Mouse (Mus musculus) brain, adult 2 months (tissue): Measurements from ENCODE around the gene Trim3.

Experiments
- DNase-seq: peaks from one replicate; pipeline ENCODE4 v3.0.0; 2011; ENCODE audit warnings: low read depth, low spot score

The Trim3 gene

DNA sequence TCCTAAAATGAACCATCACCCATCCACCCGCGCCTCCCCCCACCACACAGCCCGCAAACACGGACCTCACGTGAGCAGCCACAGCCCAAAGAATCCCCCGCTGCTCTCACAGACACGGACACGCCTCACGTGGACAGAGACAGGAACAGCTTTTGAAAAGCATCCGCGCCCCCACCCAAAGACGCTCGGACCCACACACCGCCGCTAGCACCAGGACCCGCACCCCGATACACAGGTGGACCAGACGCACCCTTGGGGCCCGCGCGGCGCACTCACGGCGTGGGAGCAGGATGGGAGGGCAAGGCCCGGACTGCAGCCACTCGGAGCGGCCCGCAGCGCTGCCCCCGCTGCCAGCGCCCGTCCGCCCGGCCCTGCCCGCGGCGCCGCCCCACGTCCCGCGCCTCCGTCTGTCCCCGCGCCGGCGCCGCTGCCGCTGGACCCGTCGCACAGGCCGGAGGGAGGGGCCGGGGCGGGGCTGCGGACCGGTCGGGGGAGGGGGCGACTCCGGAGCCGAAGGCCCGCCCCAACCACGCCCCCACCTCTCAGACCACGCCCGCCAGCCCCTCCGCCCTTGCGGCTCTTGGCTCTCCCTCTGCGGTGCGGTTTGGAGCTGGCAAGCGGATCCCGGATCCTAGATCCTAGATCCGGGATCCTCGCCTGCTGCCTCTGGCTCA is at the start of gene Trim3:
Trim3 (minus strand) TSS at position 445 of the 674 bp plus-strand sequence.
- peak; percentile 97 for DNase-seq

DNA sequence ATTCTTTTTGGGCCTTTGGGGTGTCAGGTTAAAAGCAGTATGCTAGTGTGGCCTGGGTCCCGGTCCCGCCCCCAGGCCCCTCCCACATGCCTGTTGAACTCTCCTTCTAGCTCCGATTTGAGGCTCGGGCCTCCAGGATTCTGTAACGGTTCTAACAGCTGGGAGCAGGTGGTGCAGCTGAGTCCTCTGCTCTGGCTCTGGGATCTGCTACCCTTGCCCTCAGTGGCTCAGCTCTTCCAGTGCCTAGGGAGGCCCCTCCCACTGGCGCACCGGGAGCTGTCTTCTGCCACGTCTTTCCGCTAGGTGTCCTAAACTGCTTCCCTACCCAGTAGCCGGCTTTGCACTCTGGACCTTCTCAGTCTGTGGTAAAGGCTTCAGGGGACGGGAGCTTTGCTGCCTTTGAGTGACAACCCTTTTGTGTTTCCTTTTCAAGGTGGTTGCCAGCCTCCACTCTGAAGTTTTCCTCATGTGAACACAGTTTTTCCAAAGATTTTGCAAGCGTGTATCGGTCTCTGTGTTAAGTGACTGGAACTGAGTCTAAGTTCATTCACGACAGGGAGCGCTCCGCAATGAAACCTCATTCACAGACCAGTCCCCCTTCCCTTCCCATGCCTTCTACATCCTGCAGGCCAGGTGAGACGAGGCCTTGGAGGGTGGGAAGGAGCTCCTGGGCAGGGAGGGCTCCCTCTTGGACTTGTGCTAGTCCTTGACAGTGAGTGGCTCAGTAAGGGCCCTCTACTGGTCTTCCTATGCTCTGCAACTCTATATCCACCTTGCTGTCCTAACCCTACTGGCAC is 17.5 kb upstream of the Trim3 start, which contains the start of gene Dnhd1:
Dnhd1 (plus strand) TSS at position 189 of the 797 bp plus-strand sequence.
- peak; percentile 91 for DNase-seq

DNA sequence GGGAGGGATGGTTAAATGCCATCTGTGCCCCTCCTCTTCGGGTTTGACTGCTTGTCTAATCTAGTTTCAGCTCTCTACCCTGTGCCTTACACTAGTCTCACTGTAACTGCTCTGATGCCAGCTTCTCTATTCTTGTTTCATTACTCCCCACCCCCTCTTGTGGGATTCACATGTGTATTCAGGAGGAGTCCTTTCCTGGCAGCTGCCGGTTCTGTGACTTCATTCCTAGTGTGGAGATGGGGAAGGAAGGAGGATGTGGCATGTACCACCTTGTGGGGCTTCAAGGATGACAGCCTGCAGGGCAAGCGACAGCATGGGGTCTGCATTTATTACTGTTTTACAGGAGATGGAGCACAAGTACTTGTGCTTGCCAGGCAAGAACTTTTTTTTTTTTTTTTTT is 8.6 kb upstream of the Trim3 start:
- DNase-seq, result no peak

DNA sequence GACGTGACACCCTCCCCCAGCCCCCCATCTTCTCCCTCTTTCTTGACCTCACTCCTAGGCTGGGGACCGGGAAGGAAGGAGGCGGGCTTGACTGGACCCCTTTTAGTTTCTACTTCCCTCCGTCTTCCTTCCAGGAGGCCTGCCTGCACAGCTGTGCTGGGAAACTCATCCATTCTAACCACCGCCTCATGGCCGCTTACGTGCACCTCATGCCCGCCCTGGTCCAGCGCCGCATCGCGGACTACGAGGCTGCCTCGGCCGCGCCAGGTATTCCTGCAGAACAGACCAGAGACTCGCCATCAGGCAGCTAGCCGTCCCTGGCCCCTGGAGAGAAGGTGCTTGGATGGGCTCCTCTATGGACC is 7.5 kb upstream of the Trim3 start:
- peak; percentile 36 for DNase-seq

DNA sequence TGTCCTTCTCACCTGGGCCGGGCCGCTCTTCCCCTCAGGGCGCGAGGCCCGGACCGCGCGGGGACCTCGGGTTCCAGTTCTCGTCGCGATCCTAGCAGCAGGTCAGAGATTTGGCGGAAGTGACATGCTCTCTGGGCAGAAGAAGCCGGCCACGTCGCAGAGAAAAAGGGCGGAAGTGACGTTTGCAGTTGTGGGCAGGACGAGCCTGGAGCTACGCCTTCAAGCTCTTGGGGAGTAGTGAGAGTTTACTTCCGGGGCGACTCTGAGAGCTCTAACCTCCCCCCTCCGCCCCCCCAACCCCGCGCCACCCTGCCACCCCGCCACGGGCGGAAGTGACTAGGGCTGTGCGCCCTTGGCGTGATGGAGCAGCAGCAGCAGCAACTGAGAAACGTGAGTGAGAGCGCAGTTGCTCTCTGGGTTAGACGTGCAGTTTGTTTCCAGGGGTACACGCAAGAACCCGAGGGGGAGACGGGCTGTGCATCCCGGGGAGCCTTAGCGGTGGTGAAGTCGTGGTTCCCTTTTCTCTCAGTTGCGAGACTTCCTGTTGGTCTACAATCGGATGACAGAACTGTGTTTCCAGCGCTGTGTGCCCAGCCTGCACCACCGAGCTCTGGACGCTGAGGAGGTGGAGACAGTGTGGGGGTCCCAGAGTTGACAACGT is 7.0 kb upstream of the Trim3 start, which contains the start of the genes Arfip2 and Gm45799:
Arfip2 (minus strand) TSS at position 184 of the 661 bp plus-strand sequence.
Gm45799 (plus strand) TSS at position 320 of the 661 bp plus-strand sequence.
- peak; percentile 100 for DNase-seq

DNA sequence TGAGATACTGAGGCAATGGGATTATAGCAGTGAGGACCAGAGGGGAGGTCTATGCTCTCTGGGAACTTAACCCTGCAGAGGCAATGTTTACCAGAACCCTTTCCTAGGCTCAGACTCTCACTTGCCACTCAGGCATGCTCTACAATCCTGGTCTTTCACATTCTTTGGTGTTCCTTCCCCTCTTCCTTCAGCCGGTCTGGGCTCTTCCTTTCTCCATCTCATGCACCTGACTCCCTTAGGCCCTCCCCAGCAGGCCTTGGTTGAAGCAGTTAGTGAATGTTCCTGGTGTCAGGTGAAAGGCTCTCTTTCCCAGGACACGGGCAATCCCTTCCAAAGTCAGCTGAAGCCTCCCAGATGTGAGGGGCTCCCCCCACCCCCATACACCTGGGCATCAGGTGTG is 6.4 kb upstream of the Trim3 start, which contains the start of gene Timm10b:
Timm10b (plus strand) TSS at position 301 of the 400 bp plus-strand sequence.
- DNase-seq, result no peak

DNA sequence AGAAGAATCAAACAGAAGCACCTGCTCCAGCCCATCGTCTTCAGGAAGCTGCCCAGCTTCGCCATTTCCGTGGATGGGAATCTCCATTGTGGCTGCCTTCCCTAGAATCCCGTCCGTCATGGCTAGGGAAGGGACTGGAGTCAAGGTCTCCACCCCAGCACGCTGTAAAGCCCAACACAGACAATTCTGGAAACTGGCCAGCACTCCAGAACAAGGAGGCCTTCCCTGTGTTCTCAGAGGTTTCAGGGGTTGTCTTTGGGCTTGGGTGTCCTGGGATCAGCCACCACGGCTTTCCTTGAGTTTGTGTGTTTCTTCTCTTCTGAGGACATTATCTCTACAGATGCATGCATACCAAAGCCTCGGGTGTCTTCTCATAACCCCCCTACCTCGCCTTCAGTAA is 5.9 kb upstream of the Trim3 start:
- DNase-seq, result no peak

DNA sequence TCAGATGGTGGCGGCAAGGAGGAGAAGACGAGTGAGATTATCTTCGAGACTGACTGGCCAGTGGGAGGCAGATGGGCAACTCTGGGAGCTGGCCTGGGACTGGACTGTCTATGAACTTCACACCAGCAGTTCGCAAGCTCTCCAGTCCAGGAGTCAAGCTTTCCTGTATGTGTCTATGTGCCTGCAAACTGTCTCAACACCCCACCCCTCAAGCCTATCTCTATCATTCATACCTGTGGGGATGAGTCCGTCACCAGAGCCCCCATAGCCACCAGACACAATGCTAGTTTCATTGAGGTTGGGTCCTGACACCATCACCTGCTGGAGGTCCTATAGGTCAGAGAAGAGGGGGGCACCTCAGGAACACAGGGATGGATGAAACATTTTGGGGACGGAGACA is 5.4 kb upstream of the Trim3 start:
- DNase-seq, result no peak

DNA sequence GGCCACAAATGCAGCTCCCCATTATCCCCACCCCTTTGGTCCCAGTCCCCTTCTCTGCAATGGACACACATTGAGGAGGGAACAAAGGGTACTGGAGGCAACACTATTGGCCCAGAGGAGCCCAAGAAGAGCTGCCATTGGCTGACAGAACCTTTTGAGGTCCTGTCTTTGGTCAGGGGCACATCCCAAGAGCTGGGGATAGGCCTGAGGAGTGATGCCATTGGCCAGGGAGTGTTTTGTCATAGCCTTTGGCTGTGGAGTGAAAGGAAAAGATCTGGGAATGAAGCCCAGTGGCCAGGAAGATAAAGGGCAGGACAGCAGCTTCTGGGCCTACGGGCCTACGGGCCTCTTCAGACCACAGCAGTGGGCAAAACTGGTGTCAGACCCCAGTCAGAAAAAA is 2.4 kb upstream of the Trim3 start:
- DNase-seq, result no peak

DNA sequence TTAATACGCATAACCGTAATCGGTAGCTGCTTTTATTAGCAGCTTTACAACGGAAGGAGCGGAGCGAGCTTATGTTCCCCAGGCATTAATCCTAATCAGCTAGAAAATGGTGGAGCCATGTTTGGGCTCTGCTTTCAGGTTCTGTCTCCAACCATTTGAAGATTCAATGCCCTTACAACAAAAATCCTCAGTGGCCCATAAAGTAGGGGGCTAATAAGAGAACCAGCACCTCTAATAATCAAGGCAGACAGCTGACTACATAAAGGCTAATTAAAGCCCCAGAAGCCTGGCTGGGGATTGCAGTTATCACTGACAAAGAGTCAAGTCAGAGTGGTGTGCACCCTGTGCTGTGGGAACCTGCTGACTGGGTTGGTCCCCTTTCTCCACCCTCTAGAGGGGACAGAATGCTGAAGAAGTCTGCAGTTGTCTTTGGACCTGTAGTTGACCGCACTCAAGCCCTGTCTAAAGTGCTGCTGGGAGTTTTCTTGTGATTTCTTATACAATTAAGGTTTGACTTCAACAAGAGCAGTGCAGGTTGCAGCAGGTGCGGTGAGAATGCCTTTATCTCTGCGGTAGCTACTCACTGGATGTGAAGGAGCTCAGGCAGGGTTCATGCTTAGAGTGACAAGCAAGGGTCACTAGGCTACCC is 1.0 kb upstream of the Trim3 start:
- DNase-seq, result no peak

DNA sequence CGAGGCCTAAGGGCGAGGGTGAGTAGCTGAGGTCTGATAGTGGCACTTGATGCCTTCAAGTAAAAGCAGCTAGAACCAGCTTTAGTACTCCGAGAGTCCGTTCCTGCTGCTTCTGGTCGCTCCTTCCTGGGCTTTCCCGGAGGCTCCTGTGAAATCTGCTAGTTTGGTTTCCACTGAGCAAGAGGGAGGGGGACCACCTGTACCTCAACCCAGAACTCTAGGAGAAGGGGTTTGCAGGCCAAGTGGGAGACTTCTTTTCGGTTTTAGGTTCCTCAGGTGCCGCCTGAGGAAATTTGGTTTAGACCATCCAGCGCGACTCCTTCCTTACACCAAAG is 397 bp upstream of the Trim3 start:
- DNase-seq, result no peak

DNA sequence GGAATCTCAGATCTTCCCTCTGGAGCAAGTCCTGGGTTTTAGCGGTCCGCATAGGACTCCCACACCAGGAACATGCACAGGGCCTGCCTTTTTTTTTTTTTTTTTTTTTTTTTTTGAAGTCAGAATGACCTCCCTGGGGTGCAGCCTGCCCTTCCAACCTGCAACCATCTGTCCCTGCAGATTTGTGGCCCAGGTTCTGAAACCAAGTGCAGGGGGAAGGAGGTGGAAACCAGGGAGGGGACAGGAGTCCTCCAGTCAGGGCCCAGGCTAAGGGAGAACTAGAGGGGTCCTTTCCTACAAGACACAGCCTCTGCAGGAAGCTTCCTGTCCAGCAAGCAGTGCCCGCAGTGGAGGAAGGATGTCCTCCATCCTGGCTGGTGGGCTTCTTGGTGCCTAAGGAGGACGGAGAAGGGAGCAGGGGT is 809 bp downstream of the Trim3 start:
- peak; percentile 95 for DNase-seq

DNA sequence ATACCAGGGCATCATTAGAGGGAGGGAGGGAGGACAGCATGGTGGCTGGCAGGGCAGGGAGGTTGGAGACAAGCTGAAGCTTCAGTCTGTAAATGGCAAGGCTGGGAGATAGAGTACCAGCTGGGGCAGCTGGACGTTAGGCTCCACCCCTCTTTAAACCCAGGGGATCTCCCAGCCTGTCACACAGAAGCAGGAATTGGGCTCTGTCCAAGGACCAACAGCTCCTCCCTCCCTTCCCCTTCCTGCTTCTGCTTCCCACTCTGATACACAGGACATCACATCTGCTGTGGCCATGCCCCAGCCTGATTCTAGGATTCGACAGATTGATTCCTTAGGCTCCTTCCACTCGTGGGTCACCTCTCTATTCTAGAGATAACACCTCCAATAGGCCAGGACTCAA is 4.7 kb downstream of the Trim3 start:
- DNase-seq, result peak; percentile 94

DNA sequence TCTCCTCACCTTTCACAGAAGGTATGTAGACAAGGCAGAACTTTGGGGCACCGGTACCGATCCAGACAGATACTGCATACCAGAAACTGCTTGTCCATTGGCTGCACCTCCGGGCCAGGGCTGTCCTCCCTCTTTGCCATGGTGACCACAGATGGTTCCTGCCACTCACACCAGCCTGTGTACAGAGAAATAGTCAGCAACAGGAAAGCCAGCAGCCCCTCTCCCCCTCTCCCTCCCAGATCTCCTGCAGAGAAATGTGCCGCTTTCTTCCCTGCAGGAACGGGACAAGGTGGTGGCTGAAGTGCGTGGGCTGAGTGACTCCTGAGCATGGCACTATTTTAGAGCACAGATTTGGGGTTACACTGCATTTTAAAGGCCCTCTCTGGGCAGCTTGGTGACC is 8.0 kb downstream of the Trim3 start:
- DNase-seq, result peak; percentile 92

DNA sequence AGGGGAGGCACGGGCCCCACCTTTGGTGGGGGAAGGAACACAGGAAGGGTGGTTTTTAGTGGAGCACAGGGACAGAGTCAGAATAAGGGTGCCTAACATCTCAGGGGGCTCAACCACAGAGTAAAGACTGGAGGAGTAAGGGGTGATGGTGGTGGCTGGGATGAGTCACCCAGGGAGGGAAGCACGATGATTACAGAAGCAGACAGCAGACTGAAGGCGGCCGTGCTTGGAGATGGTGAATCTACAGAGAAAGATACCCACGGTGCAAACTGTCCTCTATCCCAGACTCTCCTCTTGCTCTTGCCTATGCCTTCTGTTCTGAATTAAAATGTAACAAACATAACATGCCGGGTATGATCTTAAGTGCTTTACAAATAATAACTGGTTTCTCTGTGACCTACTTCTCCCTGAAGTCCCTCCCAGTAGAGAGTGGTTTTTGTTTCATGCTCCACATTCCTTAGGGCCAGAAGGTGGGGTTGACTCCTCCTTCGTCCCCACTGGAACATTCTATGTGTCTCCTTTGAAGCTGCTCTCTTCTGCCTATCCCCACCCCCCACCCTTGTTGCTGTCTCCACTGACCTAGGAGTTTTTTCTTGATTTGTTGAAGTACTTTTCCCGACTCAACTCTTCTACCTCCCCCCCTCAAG is 11.6 kb downstream of the Trim3 start:
- DNase-seq, result peak; percentile 65

DNA sequence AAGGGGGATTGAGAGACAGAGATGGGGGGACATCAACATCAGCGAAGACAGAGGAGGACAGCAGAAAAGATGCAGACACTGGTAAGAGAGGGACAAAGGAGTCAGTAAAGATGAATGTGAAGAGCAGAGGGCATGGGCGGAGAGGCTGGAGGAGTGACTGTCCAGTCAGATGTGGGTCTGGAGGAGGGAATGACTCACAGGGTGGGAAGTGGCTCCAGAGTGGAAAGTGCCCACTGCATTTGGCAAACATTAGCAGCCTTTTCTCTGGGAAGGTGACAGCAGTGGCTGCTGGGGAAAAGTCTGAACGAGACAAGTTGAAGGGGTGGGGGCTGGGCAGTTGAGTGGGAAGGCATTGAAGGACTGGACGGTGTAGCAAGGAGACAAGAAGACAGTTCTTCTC is 12.3 kb downstream of the Trim3 start:
- peak; percentile 70 for DNase-seq

DNA sequence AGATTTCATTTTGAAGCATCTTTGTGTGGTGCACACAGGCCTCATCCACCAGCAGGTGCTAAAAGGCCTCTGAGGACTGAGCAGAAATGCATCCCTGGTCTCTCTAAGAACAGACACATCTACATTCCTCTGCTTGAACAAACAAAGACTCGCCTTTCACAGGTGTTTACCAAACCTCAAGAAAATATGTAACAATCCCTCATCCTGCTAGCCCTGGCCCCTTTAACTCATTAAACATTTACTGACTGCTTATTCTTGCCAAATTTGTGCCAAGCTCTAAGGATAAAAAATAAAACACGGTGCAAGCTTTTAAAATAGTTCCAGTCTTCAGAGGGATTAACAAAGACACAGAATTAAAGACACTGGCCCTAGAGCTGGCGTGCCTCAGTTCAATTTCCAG is 13.7 kb downstream of the Trim3 start:
- DNase-seq, result no peak

DNA sequence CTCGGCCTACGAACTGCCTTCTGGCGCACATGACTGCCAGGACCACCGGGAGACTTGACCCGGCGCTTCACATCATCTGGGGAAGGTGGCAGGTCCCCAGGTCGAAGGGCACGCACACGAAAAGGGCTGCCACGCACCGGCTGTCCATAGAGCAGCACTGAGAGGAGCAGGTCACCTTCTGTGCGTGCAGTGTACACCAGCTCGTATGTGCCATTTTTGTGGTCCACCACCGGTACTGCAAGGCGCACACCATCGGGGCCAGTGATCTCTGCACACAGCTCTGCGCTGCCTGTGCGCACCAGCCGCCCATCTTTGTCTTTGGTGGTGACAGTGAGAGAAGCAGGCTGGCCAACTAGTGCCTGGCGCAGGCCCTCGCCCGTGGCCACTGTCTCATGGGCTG is 15.6 kb downstream of the Trim3 start:
- no peak for DNase-seq

DNA sequence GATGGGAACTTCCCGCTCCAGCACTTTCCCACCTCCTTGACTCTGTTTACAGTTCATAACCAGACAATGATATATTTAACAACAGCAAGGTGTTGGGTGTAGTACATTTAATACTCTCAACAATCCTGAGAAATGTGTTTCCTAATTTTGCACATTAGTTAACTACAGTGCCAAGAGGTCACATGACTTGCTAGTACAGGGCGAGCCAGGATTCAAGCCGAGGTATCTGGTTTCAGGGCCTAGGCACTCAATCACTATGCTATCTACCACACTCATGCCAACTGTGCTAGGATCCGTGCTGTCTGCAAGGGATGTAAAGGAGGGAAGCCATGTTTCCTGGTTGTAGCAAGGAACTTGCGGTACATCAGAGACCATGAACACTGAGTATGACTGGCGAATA is 16.8 kb downstream of the Trim3 start:
- no peak for DNase-seq

DNA sequence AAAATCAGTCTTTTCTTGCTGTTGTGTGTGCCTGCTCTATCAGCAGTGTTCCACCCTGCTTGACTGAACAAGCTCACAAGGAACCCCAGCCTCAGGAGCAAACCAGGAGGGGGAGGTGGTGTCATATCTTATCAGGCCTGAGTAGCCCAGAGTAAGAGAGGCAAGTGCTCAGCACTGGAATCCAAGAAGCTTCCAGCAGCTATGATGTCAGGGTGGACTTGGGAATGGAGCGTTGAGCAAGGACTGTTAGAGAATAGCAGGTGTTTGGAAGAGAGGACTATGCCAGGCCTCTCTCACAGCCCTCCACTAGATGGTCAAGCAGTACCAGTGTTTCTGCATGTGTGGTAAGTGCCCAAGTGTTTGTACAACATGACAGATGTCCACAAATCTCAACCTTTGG is 17.7 kb downstream of the Trim3 start:
- no peak for DNase-seq

DNA sequence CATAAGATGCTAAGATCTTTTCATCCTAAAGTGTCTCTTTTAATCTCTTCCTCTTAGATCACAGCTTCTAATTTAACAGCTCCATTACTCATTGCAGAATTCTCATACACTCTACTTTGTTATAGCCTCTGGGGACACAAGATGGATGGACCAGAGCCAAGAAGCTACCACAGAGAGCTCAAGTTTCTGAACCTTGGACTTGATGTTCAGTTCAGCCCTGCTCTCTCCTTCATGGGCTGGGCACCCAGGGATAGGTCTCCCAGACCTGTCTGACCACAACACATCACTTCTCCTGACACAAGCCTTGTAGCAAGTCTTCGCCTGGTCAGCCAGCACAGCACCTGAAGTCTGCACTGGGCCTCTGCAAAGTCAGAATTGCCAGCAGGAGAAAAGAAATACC is 19.0 kb downstream of the Trim3 start:
- no peak for DNase-seq

DNA sequence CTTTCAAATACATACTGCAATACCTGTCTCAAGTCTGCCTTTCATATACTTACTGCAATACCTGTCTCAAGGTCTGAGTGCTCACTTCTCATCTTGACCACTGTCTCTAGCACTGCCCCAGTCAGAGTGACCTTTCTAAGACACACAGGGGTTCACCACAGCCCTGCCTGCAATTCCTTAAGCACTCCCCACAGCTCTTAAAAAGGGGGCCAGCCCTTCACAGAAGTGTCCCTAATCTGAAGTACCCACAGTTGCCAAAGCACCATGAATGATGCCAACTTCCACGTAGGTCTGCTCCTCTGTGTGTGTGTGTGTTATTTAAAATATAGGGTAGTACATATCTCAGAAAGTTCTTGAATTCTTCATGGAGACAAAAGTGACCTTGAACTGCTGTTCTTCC is 21.6 kb downstream of the Trim3 start:
- DNase-seq, result no peak
